Mouse (Mus musculus): ENCODE measurements around the gene Uts2r.

The Uts2r gene

DNA sequence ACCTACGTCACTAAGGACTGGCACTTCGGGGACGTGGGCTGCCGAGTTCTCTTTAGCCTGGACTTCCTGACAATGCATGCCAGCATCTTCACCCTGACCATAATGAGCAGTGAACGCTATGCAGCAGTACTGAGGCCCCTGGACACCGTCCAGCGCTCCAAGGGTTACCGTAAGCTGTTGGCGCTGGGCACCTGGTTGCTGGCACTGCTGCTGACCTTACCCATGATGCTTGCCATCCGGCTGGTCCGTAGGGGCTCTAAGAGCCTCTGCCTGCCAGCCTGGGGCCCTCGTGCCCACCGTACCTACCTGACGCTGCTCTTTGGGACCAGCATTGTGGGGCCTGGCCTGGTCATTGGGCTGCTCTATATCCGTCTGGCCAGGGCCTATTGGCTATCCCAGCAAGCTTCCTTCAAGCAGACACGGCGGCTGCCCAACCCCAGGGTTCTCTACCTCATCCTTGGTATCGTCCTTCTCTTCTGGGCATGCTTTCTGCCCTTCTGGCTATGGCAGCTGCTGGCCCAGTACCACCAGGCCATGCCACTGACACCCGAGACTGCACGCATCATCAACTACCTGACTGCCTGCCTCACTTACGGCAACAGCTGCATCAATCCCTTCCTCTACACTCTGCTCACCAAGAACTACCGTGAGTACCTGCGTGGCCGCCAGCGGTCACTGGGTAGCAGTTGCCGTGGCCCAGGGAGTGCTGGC lies 720 bp downstream of the Uts2r start:
- DNase-seq (ENCODE audit: low read depth, low spot score) = no peak

DNA sequence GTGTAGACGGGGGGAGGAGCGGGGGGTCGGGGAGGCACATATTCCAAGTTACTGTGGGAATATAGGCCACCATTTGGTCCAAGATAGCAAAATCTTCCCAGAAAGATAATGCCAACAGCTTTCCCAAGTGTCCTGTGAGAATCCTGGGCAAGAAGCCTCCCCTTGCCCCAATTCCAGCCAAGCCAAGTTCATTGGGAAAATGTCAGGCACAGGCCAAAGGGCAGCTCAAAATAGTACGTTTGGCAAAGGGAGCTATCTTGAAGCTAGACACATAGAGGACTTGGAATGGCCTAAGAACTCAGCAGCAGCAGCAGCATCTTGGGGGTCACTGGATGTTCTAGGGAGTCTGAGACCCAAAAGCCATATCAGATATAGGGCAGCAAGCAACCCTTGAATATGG lies 3.7 kb downstream of the Uts2r start:
- no peak for DNase-seq (ENCODE audit: low read depth, low spot score)

GRCm38 (mm10) chr11:121173203-121173602 lies 13.1 kb downstream of the Uts2r start:
- no peak for DNase-seq (ENCODE audit: low read depth, low spot score)

- no peak for DNase-seq (ENCODE audit: low read depth, low spot score)
These were observed 14.2 kb downstream of the Uts2r start for GRCm38 (mm10) chr11:121174234-121174633.

- peak; percentile 73 for DNase-seq (ENCODE audit: low read depth, low spot score)
These were observed 16.5 kb downstream of the Uts2r start for GRCm38 (mm10) chr11:121176285-121177270.

DNA sequence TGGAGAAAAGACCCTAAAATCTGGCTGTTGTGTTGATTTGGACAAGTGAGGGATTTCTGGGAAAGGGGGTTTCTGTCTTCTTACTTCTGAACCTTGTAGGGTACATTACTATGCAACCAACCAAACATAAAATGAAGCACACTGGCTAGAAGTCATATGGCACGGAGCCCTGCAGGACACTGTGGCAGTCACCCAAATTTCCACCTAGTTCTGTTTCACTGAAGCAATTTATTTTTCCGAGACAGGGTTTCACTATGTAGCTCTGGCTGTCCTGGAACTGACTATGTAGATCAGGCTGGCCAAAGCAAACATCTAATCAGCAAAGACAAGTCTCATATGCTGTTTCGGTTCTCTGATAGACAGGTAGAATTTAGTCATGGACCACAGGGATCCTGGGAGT lies 29.6 kb downstream of the Uts2r start:
- DNase-seq (ENCODE audit: low read depth, low spot score) = no peak

DNA sequence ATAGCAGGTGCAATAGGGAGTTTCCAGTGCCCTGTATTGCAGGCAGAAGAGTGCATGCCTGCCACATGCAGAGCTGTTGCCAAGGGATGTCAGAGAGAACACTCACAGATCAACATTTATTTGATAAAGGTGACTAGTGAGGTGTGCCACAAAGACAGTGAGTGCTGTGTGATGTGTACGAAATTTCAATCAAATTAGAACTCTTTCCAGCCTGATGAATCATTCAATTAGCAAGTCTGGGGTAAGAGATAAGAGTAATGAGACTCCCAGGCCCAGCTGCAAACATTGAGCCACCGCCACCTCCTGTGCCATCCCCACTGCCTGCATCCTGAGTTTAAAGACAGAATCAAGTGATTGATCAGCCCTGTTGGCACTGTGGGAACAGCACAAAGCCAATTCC lies 32.7 kb downstream of the Uts2r start:
- no peak for DNase-seq (ENCODE audit: low read depth, low spot score)

DNA sequence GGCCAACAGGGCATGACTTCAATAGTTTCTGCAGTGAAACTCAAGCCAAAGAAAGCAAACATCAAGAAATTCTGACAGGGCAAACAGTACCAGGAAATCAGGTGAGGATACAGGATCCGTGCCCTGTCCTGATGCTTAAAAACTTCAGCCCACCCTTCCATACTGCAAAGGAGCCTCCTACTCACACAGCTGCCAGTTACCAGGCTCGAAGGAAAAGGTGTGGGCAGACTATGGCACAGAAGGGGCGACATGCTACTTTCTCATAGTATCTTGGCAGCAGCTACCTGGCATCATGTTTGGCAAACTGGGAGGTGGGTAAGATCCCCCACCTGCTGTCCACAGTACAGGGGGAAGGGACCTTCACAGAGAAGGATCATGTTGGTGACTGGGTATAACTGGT lies 33.3 kb downstream of the Uts2r start:
- no peak for DNase-seq (ENCODE audit: low read depth, low spot score)

DNA sequence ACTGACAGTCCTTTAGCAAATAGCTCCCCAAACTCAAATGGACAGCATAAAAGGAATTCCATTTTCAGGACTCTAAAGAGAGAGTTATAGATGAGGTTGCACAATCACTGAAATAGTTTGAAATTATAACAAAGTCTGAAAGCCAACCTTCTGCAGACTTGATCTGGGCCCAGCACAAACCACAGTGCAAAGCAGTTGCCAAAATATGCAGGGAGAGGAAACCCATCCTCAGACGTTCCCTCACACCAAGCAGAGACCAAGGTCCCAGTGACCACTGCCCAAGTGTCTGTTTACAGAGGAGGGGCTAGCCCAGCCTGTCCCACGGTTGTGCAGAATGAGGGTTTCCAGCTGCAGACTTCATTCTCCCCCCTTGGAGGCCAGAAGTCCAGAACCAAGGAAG lies 38.6 kb downstream of the Uts2r start:
- peak; percentile 35 for DNase-seq (ENCODE audit: low read depth, low spot score)

GRCm38 (mm10) chr11:121199851-121200250 lies 39.8 kb downstream of the Uts2r start:
- DNase-seq (ENCODE audit: low read depth, low spot score) = peak; percentile 59

GRCm38 (mm10) chr11:121200781-121201180 lies 40.7 kb downstream of the Uts2r start:
- DNase-seq (ENCODE audit: low read depth, low spot score) = no peak

- peak; percentile 85 for DNase-seq (ENCODE audit: low read depth, low spot score)
These were observed 41.5 kb downstream of the Uts2r start for GRCm38 (mm10) chr11:121201436-121202198.

- no peak for DNase-seq (ENCODE audit: low read depth, low spot score)
These were observed 43.7 kb downstream of the Uts2r start for GRCm38 (mm10) chr11:121203859-121204160.

GRCm38 (mm10) chr11:121204161-121205006 lies 44.3 kb downstream of the Uts2r start, which contains the start of the genes Hexdc and Ogfod3:
Hexdc (plus strand) TSS chr11:121204433.
Ogfod3 (minus strand) TSS chr11:121204711.
- peak; percentile 98 for DNase-seq (ENCODE audit: low read depth, low spot score)
